Mouse (Mus musculus) CH12.LX (cell line): ENCODE measurements around the gene Klhl5.

Experiments
- CHD2 ChIP-seq: IDR thresholded peaks from 2 replicates; pipeline ENCODE4 v1.6.1; 2011; ENCODE audit warnings: low read length, improper control_type of control experiment
- POLR2A ChIP-seq: IDR thresholded peaks from 2 replicates; pipeline ENCODE4 v1.6.1; 2011; ENCODE audit warnings: low read depth, mild to moderate bottlenecking, improper control_type of control experiment, low read length

DNA sequence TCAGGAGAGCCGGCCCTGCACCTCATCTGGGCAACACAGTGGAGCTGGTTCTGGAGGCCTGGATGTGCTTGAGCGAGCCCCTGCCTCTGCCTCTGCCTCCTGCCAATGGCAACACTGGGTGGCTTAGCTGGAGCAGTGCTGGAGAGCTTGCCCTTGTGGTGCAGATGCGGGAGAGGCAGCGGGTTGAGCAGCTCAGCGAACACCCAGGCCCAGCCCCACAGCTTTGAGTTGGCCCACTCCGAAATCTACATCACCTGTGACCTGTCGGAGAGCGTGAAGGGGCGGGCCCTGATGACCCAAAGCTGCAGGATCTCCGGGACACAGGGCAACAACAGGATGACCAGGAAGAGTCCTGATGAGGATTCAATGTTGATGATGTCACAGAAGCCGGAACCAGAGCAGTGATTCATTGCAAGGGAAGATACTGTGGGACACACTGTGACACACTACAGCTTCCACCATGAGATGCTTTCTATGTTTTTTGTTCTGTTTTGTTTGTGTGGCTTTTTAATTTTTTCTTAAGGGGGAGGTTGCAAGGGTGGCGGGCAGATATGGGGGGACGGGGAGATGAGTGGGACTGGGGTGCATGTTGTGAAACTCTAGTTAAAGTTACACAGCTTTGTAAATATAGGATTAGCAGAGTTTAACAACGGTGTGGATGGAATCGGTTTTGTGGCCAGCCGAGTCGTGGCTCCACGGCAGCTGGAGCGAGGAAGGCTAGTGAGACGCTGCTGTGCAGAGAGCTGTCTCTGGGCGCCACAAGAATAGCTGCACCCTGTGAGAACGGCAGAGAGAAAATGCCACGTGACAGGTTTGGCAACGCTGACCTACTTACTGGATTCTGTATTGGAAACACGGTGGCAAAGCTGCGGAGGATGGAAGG lies 67.9 kb downstream of the Klhl5 start:
- TF ChIP-seq POLR2A (no peak), CHD2 (no peak)
